Mouse (Mus musculus) olfactory bulb, adult 2 months (tissue): ENCODE measurements at regions not wholly inside any gene's neighbourhood (a gene's known extent, or its start where the extent isn't known, plus 50 kb on each side); places are given as distances from the start of the nearest gene placed in this dataset.
A peak's percentile ranks its signal among the peaks of the same experiment; 100 is the strongest.

ENCODE experiments used
- H3K27ac ChIP-seq: fragments of 200-500 bp; 2 replicates; pipeline ENCODE4 v1.5.1; 2012; ENCODE audit warnings: low read depth, low read length; ENCODE audit not compliant: insufficient read depth
- H3K4me1 ChIP-seq: fragments of 200-500 bp; 2 replicates; pipeline ENCODE4 v1.6.1; 2012; ENCODE audit warnings: low read length; ENCODE audit not compliant: control insufficient read depth, insufficient read depth
- H3K4me3 ChIP-seq: fragments of 200-500 bp; 2 replicates; pipeline ENCODE4 v1.5.1; 2012; ENCODE audit warnings: mild to moderate bottlenecking, low read depth, low read length, moderate library complexity; ENCODE audit not compliant: insufficient read depth
- CTCF ChIP-seq: fragments of 200-500 bp; IDR thresholded peaks from 2 replicates; pipeline ENCODE4 v1.5.1; 2012; ENCODE audit warnings: low read depth, mild to moderate bottlenecking, low read length, moderate library complexity; ENCODE audit not compliant: insufficient read depth
- POLR2A ChIP-seq: fragments of 200-500 bp; IDR thresholded peaks from 2 replicates; pipeline ENCODE4 v1.6.1; 2012; ENCODE audit warnings: mild to moderate bottlenecking, low read depth, low read length, moderate library complexity; ENCODE audit not compliant: insufficient read depth
- WGBS: fragments of 180-500 bp; shearing (Covaris S2); methylation state at CpG from one replicate; pipeline ENCODE4 v1.1.7; 2018; 5-methylcytosine and 5-hydroxymethylcytosine counted together

GRCm38 (mm10) chr15:6060649-6061048 lies 238.9 kb upstream of the Dab2 start:
- H3K4me1 ChIP-seq: no peaks in the 10 kb centered on the region
- 95% methylated on average over 1 of the region's 1 CpGs for WGBS
- TF ChIP-seq POLR2A: no peak
- TF ChIP-seq CTCF: no peak
- H3K27ac ChIP-seq: no peak overlapping the region
- H3K4me3 ChIP-seq: no peak overlapping the region

- no peak overlapping the region for H3K4me3 ChIP-seq
- TF ChIP-seq POLR2A: no peak
- TF ChIP-seq CTCF: no peak
- H3K4me1 ChIP-seq: no peaks in the 10 kb centered on the region
- H3K27ac ChIP-seq: no peak overlapping the region
- WGBS: 87% methylated on average over 3 of the region's 3 CpGs
These were observed 234.5 kb upstream of the Dab2 start for GRCm38 (mm10) chr15:6065100-6065499.

GRCm38 (mm10) chr15:6067380-6067779 lies 232.2 kb upstream of the Dab2 start:
- Histone ChIP-seq H3K4me1 (no peaks in the 10 kb centered on the region), H3K27ac (no peak overlapping the region), H3K4me3 (no peak overlapping the region)
- WGBS: 78% methylated on average over 6 of the region's 6 CpGs
- TF ChIP-seq POLR2A (no peak), CTCF (no peak)

- no peak overlapping the region for H3K27ac ChIP-seq
- WGBS: 82% methylated on average over 8 of the region's 8 CpGs
- H3K4me1 ChIP-seq: no peaks in the 10 kb centered on the region
- H3K4me3 ChIP-seq: no peak overlapping the region
- TF ChIP-seq CTCF (no peak), POLR2A (no peak)
These were observed 231.2 kb upstream of the Dab2 start for GRCm38 (mm10) chr15:6068371-6068770.

- Histone ChIP-seq H3K27ac (no peak overlapping the region), H3K4me1 (no peaks in the 10 kb centered on the region), H3K4me3 (no peak overlapping the region)
- no peak for TF ChIP-seq CTCF
- no peak for TF ChIP-seq POLR2A
These were observed 227.7 kb upstream of the Dab2 start for GRCm38 (mm10) chr15:6071873-6072272.

- Histone ChIP-seq H3K27ac (no peak overlapping the region), H3K4me1 (no peaks in the 10 kb centered on the region), H3K4me3 (no peak overlapping the region)
- TF ChIP-seq POLR2A (no peak), CTCF (no peak)
- WGBS: 87% methylated on average over 3 of the region's 3 CpGs
These were observed 226.7 kb upstream of the Dab2 start for GRCm38 (mm10) chr15:6072920-6073319.

GRCm38 (mm10) chr15:6080714-6081635 lies 218.6 kb upstream of the Dab2 start:
- TF ChIP-seq POLR2A (no peak), CTCF (no peak)
- Histone ChIP-seq H3K4me3 (no peak overlapping the region), H3K4me1 (no peaks in the 10 kb centered on the region), H3K27ac (peak overlapping the region; percentile 46; the same call in 1 of the 2 replicates)
- 37% methylated on average over 8 of the region's 8 CpGs for WGBS

- no peak overlapping the region for H3K27ac ChIP-seq
- no peak for TF ChIP-seq POLR2A
- no peak for TF ChIP-seq CTCF
- WGBS: 84% methylated on average over 3 of the region's 3 CpGs
- no peak overlapping the region for H3K4me3 ChIP-seq
- no peaks in the 10 kb centered on the region for H3K4me1 ChIP-seq
These were observed 212.4 kb upstream of the Dab2 start for GRCm38 (mm10) chr15:6087208-6087607.

- TF ChIP-seq POLR2A (no peak), CTCF (no peak)
- Histone ChIP-seq H3K4me1 (no peaks in the 10 kb centered on the region), H3K27ac (no peak overlapping the region), H3K4me3 (no peak overlapping the region)
- WGBS: 75% methylated on average over 4 of the region's 4 CpGs
These were observed 211.1 kb upstream of the Dab2 start for GRCm38 (mm10) chr15:6088498-6088897.

- H3K4me1 ChIP-seq: no peaks in the 10 kb centered on the region
- TF ChIP-seq POLR2A (no peak), CTCF (no peak)
- H3K27ac ChIP-seq: no peak overlapping the region
- no peak overlapping the region for H3K4me3 ChIP-seq
- 93% methylated on average over 3 of the region's 3 CpGs for WGBS
These were observed 169.9 kb upstream of the Dab2 start for GRCm38 (mm10) chr15:6129697-6130096.
